Mouse (Mus musculus) MEL (cell line): ENCODE data around the gene Txndc12. TPM values are rescaled to one million over a fixed set of nuclear protein-coding genes. Genes with fewer than 3 reads are reported as not detected.

Experiments
- DNase-seq: peaks from one replicate; pipeline ENCODE4 v3.0.0; 2011; ENCODE audit warnings: low read depth, low spot score
- H3K27ac ChIP-seq: 2 replicates; pipeline ENCODE4 v1.5.1; 2012; ENCODE audit warnings: low read depth, mild to moderate bottlenecking, control low read depth, low read length, moderate library complexity; ENCODE audit not compliant: control insufficient read depth
- H3K27me3 ChIP-seq, 2 experiments: fragments of 150-350 bp in 1 of 2; sonication (generic) in 1 of 2; 2 replicates each; pipeline ENCODE4 v1.6.1; 2012; ENCODE audit warnings: low read length in 2 of 2, mild to moderate bottlenecking in 2 of 2, improper control_type of control experiment in 1 of 2, moderate library complexity in 1 of 2; ENCODE audit not compliant: insufficient read depth in 2 of 2, control insufficient read depth in 1 of 2
- H3K36me3 ChIP-seq, 2 experiments: 2 replicates each; pipeline ENCODE4 v1.6.1; 2012 to 2014; ENCODE audit warnings: low read length in 2 of 2, improper control_type of control experiment in 1 of 2, inconsistent platforms in 1 of 2, mild to moderate bottlenecking in 1 of 2; ENCODE audit not compliant: insufficient read depth in 2 of 2, control insufficient read depth in 1 of 2
- H3K4me1 ChIP-seq, 2 experiments: fragments of 150-350 bp in 1 of 2; sonication (generic) in 1 of 2; 2 replicates each; pipeline ENCODE4 v1.6.1; 2012; ENCODE audit warnings: low read length in 2 of 2, improper control_type of control experiment in 1 of 2, mild to moderate bottlenecking in 1 of 2; ENCODE audit not compliant: insufficient read depth in 2 of 2, control insufficient read depth in 1 of 2
- H3K4me3 ChIP-seq, 2 experiments: fragments of 150-350 bp in 1 of 2; sonication (generic) in 1 of 2; 2 replicates each; pipeline ENCODE4 v1.5.1; 2012; ENCODE audit warnings: low read depth in 2 of 2, low read length in 2 of 2, mild to moderate bottlenecking in 2 of 2, moderate library complexity in 2 of 2, control low read depth in 1 of 2, improper control_type of control experiment in 1 of 2; ENCODE audit not compliant: control insufficient read depth in 1 of 2, insufficient read depth in 1 of 2
- H3K79me2 ChIP-seq: 2 replicates; pipeline ENCODE4 v1.6.1; 2012; ENCODE audit warnings: mild to moderate bottlenecking, low read length, moderate library complexity; ENCODE audit not compliant: control insufficient read depth, poor library complexity, insufficient read depth
- H3K9ac ChIP-seq: 2 replicates; pipeline ENCODE4 v1.6.1; 2012; ENCODE audit warnings: low read depth, mild to moderate bottlenecking, control low read depth, low read length, moderate library complexity; ENCODE audit not compliant: control insufficient read depth, poor library complexity, severe bottlenecking
- H3K9me3 ChIP-seq: fragments of 150-350 bp; sonication (generic); replicated peaks from 2 replicates; pipeline ENCODE4 v1.6.1; 2012; ENCODE audit warnings: mild to moderate bottlenecking, low read length, improper control_type of control experiment, moderate library complexity; ENCODE audit not compliant: insufficient read depth
- BHLHE40 ChIP-seq: IDR thresholded peaks from 2 replicates; pipeline ENCODE4 v1.6.1; 2012; ENCODE audit warnings: low read depth, mild to moderate bottlenecking, inconsistent platforms, low read length, improper control_type of control experiment, borderline replicate concordance
- CHD1 ChIP-seq: IDR thresholded peaks from 2 replicates; pipeline ENCODE4 v1.6.1; 2012; ENCODE audit warnings: low read depth, mild to moderate bottlenecking, inconsistent platforms, low read length, improper control_type of control experiment
- CHD2 ChIP-seq: IDR thresholded peaks from 2 replicates; pipeline ENCODE4 v1.6.1; 2011; ENCODE audit warnings: low read length, improper control_type of control experiment
- E2F4 ChIP-seq: IDR thresholded peaks from 2 replicates; pipeline ENCODE4 v1.6.1; 2011; ENCODE audit warnings: low read depth, low read length, improper control_type of control experiment, borderline replicate concordance
- EP300 ChIP-seq, 2 experiments: IDR thresholded peaks; 2 replicates each; pipeline ENCODE4 v1.6.1; 2011; ENCODE audit warnings: improper control_type of control experiment in 2 of 2, low read length in 2 of 2, low read depth in 1 of 2, mild to moderate bottlenecking in 1 of 2
- GABPA ChIP-seq: IDR thresholded peaks from 2 replicates; pipeline ENCODE4 v1.6.1; 2012; ENCODE audit warnings: low read depth, mild to moderate bottlenecking, inconsistent platforms, low read length, improper control_type of control experiment, moderate library complexity
- JUND ChIP-seq: IDR thresholded peaks from 2 replicates; pipeline ENCODE4 v1.6.1; 2011; ENCODE audit warnings: low read depth, mild to moderate bottlenecking, improper control_type of control experiment, low read length
- MXI1 ChIP-seq: IDR thresholded peaks from 2 replicates; pipeline ENCODE4 v1.6.1; 2011; ENCODE audit warnings: mild to moderate bottlenecking, low read depth, low read length, improper control_type of control experiment
- NELFE ChIP-seq: IDR thresholded peaks from 2 replicates; pipeline ENCODE4 v1.6.1; 2011; ENCODE audit warnings: low read depth, low read length, improper control_type of control experiment
- POLR2AphosphoS5 ChIP-seq: IDR thresholded peaks from 2 replicates; pipeline ENCODE4 v1.6.1; 2012; ENCODE audit warnings: low read depth, borderline replicate concordance, mild to moderate bottlenecking, inconsistent platforms, low read length, moderate library complexity, mixed read lengths
- SIN3A ChIP-seq: IDR thresholded peaks from 2 replicates; pipeline ENCODE4 v1.6.1; 2012; ENCODE audit warnings: low read length, improper control_type of control experiment, inconsistent platforms
- SMC3 ChIP-seq: IDR thresholded peaks from 2 replicates; pipeline ENCODE4 v1.6.1; 2011; ENCODE audit warnings: low read depth, low read length, improper control_type of control experiment
- TAL1 ChIP-seq: IDR thresholded peaks from 2 replicates; pipeline ENCODE4 v1.6.1; 2012; ENCODE audit warnings: mild to moderate bottlenecking, inconsistent platforms, low read length, moderate library complexity, mixed read lengths
- TBP ChIP-seq: IDR thresholded peaks from 2 replicates; pipeline ENCODE4 v1.8.0; 2011; ENCODE audit warnings: low read depth, low read length, improper control_type of control experiment
- UBTF ChIP-seq: IDR thresholded peaks from 2 replicates; pipeline ENCODE4 v1.6.1; 2012; ENCODE audit warnings: low read depth, mild to moderate bottlenecking, inconsistent platforms, low read length, improper control_type of control experiment, moderate library complexity, borderline replicate concordance; ENCODE audit not compliant: insufficient read depth
- USF1 ChIP-seq: IDR thresholded peaks from 2 replicates; pipeline ENCODE4 v1.6.1; 2014; ENCODE audit warnings: low read depth, mild to moderate bottlenecking, inconsistent platforms, low read length, improper control_type of control experiment, moderate library complexity
- USF2 ChIP-seq, 2 experiments: IDR thresholded peaks; 2 replicates each; pipeline ENCODE4 v1.6.1; 2011 to 2012; ENCODE audit warnings: improper control_type of control experiment in 2 of 2, low read length in 2 of 2, borderline replicate concordance in 1 of 2, inconsistent platforms in 1 of 2, low read depth in 1 of 2, mild to moderate bottlenecking in 1 of 2; ENCODE audit not compliant: insufficient read depth in 1 of 2
- ZKSCAN1 ChIP-seq: IDR thresholded peaks from 2 replicates; pipeline ENCODE4 v1.6.1; 2012; ENCODE audit warnings: low read depth, mild to moderate bottlenecking, inconsistent platforms, low read length, improper control_type of control experiment, moderate library complexity
- polyA plus RNA-seq, 2 experiments: library from polyadenylated mRNA; stranded (reverse) in 1 of 2; unstranded in 1 of 2; fragments of >175 nt in 1 of 2; fragments of >200 nt in 1 of 2; gene quantifications; 2 replicates each; pipeline versions ENCODE4 v1.2.1 to v1.2.4; 2012; ENCODE audit warnings: low replicate concordance in 2 of 2, low read depth in 1 of 2; ENCODE audit not compliant: insufficient read length in 2 of 2, insufficient read depth in 1 of 2, missing spikeins in 1 of 2
- total RNA-seq: library from RNA; depleted of rRNA; stranded (reverse); fragments of 300-350 nt; gene quantifications from 2 replicates; pipeline ENCODE4 v1.2.3, GENCODE M21; 2012

Txndc12 gene
- total and polyA plus RNA-seq, 3 experiments: 14.9 to 145 (median 47.4) TPM

- DNase-seq: no peak
- no peaks in the 10 kb centered on the region for H3K4me1 ChIP-seq
- TF ChIP-seq E2F4 (no peak), NELFE (no peak), TBP (no peak), POLR2AphosphoS5 (no peak), USF2 (IDR thresholded peaks at IDR 0.05; ENCODE audit: borderline replicate concordance in 1 of 2, insufficient read depth in 1 of 2, low read depth in 1 of 2, low read length in 2 of 2) (no peak), USF1 (no peak), TAL1 (no peak), CHD2 (no peak), SMC3 (no peak), CHD1 (no peak), JUND (no peak), MXI1 (no peak), ZKSCAN1 (no peak), EP300 (IDR thresholded peaks at IDR 0.05; ENCODE audit: low read depth in 1 of 2, low read length in 2 of 2) (no peak), BHLHE40 (no peak), SIN3A (no peak), UBTF (no peak)
- H3K4me3 ChIP-seq: no peak overlapping the region
- no peaks in the 10 kb centered on the region for H3K36me3 ChIP-seq
- H3K9me3 ChIP-seq: no peaks in the 10 kb centered on the region
- no peak overlapping the region for H3K27ac ChIP-seq
- H3K27me3 ChIP-seq: no peaks in the 10 kb centered on the region
- H3K9ac ChIP-seq: no peak overlapping the region
- H3K79me2 ChIP-seq: no peaks in the 10 kb centered on the region
Measured at GRCm38 (mm10) chr4:108877901-108878300, 43.5 kb downstream of the Txndc12 start.

GRCm38 (mm10) chr4:108878963-108879822 is 44.8 kb downstream of the Txndc12 start, which contains the start of gene Rab3b:
TSS of gene Rab3b (plus strand) at chr4:108879063.
- no peaks in the 10 kb centered on the region for H3K27me3 ChIP-seq
- H3K9ac ChIP-seq: no peak within 1 kb of the TSS
- H3K4me1 ChIP-seq: no peaks in the 10 kb centered on the region
- no peaks in the 10 kb centered on the region for H3K79me2 ChIP-seq
- H3K4me3 ChIP-seq: no peak within 1 kb of the TSS
- no peaks in the 10 kb centered on the region for H3K9me3 ChIP-seq
- no peak for TF ChIP-seq GABPA
- DNase-seq: no peak
- no peak within 1 kb of the TSS for H3K27ac ChIP-seq
- H3K36me3 ChIP-seq: no peaks in the 10 kb centered on the region
